Mouse (Mus musculus): ENCODE data around the gene Nufip2. TPM values are rescaled to one million over a fixed set of nuclear protein-coding genes. Genes with fewer than 3 reads are reported as not detected.

Nufip2 gene
- polyA plus RNA-seq, 1 experiment, result 8.0 TPM

- Histone ChIP-seq H3K4me1 (peaks cover 30% of the 10 kb centered on the region), H3K36me3 (replicated peaks; ENCODE audit: low read length) (no peaks in the 10 kb centered on the region), H3K27me3 (replicated peaks) (peaks cover 7% of the 10 kb centered on the region), H3K9me3 (no peaks in the 10 kb centered on the region), H3K4me3 (replicated peaks) (no peak overlapping the region)
- TF ChIP-seq GATA1 (IDR thresholded peaks at IDR 0.05; ENCODE audit: borderline replicate concordance, low read length) (no peak), FLI1 (IDR thresholded peaks at IDR 0.05; ENCODE audit: low read length) (no peak)
Observed at GRCm38 (mm10) chr11:77748996-77749395, 63.0 kb downstream of the Nufip2 start.

- peaks cover 26% of the 10 kb centered on the region for H3K4me1 ChIP-seq
- TF ChIP-seq GATA1 (IDR thresholded peaks at IDR 0.05; ENCODE audit: borderline replicate concordance, low read length) (no peak), FLI1 (IDR thresholded peaks at IDR 0.05; ENCODE audit: low read length) (no peak)
- peaks cover 11% of the 10 kb centered on the region for H3K27me3 ChIP-seq (replicated peaks)
- H3K36me3 ChIP-seq (replicated peaks; ENCODE audit: low read length), result no peaks in the 10 kb centered on the region
- no peaks in the 10 kb centered on the region for H3K9me3 ChIP-seq
- H3K4me3 ChIP-seq (replicated peaks), result no peak overlapping the region
Observed at GRCm38 (mm10) chr11:77752525-77752924, 66.6 kb downstream of the Nufip2 start.

- H3K27me3 ChIP-seq (replicated peaks), result peaks cover 8% of the 10 kb centered on the region
- peaks cover 26% of the 10 kb centered on the region for H3K4me1 ChIP-seq
- H3K9me3 ChIP-seq, result no peaks in the 10 kb centered on the region
- no peaks in the 10 kb centered on the region for H3K36me3 ChIP-seq (replicated peaks; ENCODE audit: low read length)
- no peak overlapping the region for H3K4me3 ChIP-seq (replicated peaks)
- TF ChIP-seq GATA1 (IDR thresholded peaks at IDR 0.05; ENCODE audit: borderline replicate concordance, low read length) (no peak), FLI1 (IDR thresholded peaks at IDR 0.05; ENCODE audit: low read length) (no peak)
Observed at GRCm38 (mm10) chr11:77753469-77753868, 67.5 kb downstream of the Nufip2 start.

- peaks cover 27% of the 10 kb centered on the region for H3K4me1 ChIP-seq
Observed at GRCm38 (mm10) chr11:77760031-77760430, 74.1 kb downstream of the Nufip2 start.

GRCm38 (mm10) chr11:77762783-77763672, 77.1 kb downstream of the Nufip2 start, which contains the start of gene Myo18a:
Myo18a (plus strand) TSS chr11:77763246.
- TF ChIP-seq FLI1 (IDR thresholded peaks at IDR 0.05; ENCODE audit: low read length) (no peak), GATA1 (IDR thresholded peaks at IDR 0.05; ENCODE audit: borderline replicate concordance, low read length) (no peak)
- Histone ChIP-seq H3K4me1 (peaks cover 56% of the 10 kb centered on the region), H3K4me3 (replicated peaks) (peak within 1 kb of the TSS; percentile 94), H3K36me3 (replicated peaks; ENCODE audit: low read length) (no peaks in the 10 kb centered on the region), H3K9me3 (no peaks in the 10 kb centered on the region; the same call in 1 of the 2 replicates), H3K27me3 (replicated peaks) (peaks cover 3% of the 10 kb centered on the region)

More at GRCm38 (mm10) chr11:77760031-77760430, 74.1 kb downstream of the Nufip2 start:
- Histone ChIP-seq H3K36me3 (replicated peaks; ENCODE audit: low read length) (no peaks in the 10 kb centered on the region), H3K9me3 (no peaks in the 10 kb centered on the region; the same call in 1 of the 2 replicates), H3K27me3 (replicated peaks) (peaks cover 3% of the 10 kb centered on the region), H3K4me3 (replicated peaks) (no peak overlapping the region)
- TF ChIP-seq FLI1 (IDR thresholded peaks at IDR 0.05; ENCODE audit: low read length), result no peak
- no peak for TF ChIP-seq GATA1 (IDR thresholded peaks at IDR 0.05; ENCODE audit: borderline replicate concordance, low read length)

- no peaks in the 10 kb centered on the region for H3K27me3 ChIP-seq (replicated peaks)
- H3K4me3 ChIP-seq (replicated peaks), result peak overlapping the region; percentile 94
- peaks cover 64% of the 10 kb centered on the region for H3K4me1 ChIP-seq
- H3K9me3 ChIP-seq, result no peaks in the 10 kb centered on the region; the same call in 1 of the 2 replicates
- TF ChIP-seq GATA1 (IDR thresholded peaks at IDR 0.05; ENCODE audit: borderline replicate concordance, low read length), result no peak
- no peak for TF ChIP-seq FLI1 (IDR thresholded peaks at IDR 0.05; ENCODE audit: low read length)
- no peaks in the 10 kb centered on the region for H3K36me3 ChIP-seq (replicated peaks; ENCODE audit: low read length)
Observed at GRCm38 (mm10) chr11:77763673-77764340, 77.9 kb downstream of the Nufip2 start.

- no peak for TF ChIP-seq GATA1 (IDR thresholded peaks at IDR 0.05; ENCODE audit: borderline replicate concordance, low read length)
- TF ChIP-seq FLI1 (IDR thresholded peaks at IDR 0.05; ENCODE audit: low read length), result no peak
- H3K4me1 ChIP-seq, result peaks cover 74% of the 10 kb centered on the region
- H3K36me3 ChIP-seq (replicated peaks; ENCODE audit: low read length), result no peaks in the 10 kb centered on the region
Observed at GRCm38 (mm10) chr11:77764694-77765458, 78.9 kb downstream of the Nufip2 start.

GRCm38 (mm10) chr11:77765459-77765777, 79.5 kb downstream of the Nufip2 start:
- peaks cover 74% of the 10 kb centered on the region for H3K4me1 ChIP-seq
- TF ChIP-seq FLI1 (IDR thresholded peaks at IDR 0.05; ENCODE audit: low read length) (no peak), GATA1 (IDR thresholded peaks at IDR 0.05; ENCODE audit: borderline replicate concordance, low read length) (no peak)
- H3K27me3 ChIP-seq (replicated peaks), result no peaks in the 10 kb centered on the region
- no peak overlapping the region for H3K4me3 ChIP-seq (replicated peaks)
- no peaks in the 10 kb centered on the region for H3K9me3 ChIP-seq
- no peaks in the 10 kb centered on the region for H3K36me3 ChIP-seq (replicated peaks; ENCODE audit: low read length)

More at GRCm38 (mm10) chr11:77764694-77765458, 78.9 kb downstream of the Nufip2 start:
- no peaks in the 10 kb centered on the region for H3K27me3 ChIP-seq (replicated peaks)
- peak overlapping the region; percentile 94 for H3K4me3 ChIP-seq (replicated peaks)
- H3K9me3 ChIP-seq, result no peaks in the 10 kb centered on the region

- peak overlapping the region; percentile 94 for H3K4me3 ChIP-seq (replicated peaks)
- no peaks in the 10 kb centered on the region for H3K27me3 ChIP-seq (replicated peaks)
- peaks cover 83% of the 10 kb centered on the region for H3K4me1 ChIP-seq
- no peaks in the 10 kb centered on the region for H3K9me3 ChIP-seq
- no peak for TF ChIP-seq GATA1 (IDR thresholded peaks at IDR 0.05; ENCODE audit: borderline replicate concordance, low read length)
- no peak for TF ChIP-seq FLI1 (IDR thresholded peaks at IDR 0.05; ENCODE audit: low read length)
- no peaks in the 10 kb centered on the region for H3K36me3 ChIP-seq (replicated peaks; ENCODE audit: low read length)
Observed at GRCm38 (mm10) chr11:77766351-77767001, 80.5 kb downstream of the Nufip2 start.

Measured in megakaryocyte, embryonic 14.5 days (primary cell).